Mouse (Mus musculus) ES-Bruce4 (cell line): ENCODE data around the gene Phkb.

Experiments used
- CTCF ChIP-seq: IDR thresholded peaks from one replicate; pipeline ENCODE4 v1.8.1; 2011; ENCODE audit warnings: low read depth, low read length
- EP300 ChIP-seq: IDR thresholded peaks from 2 replicates; pipeline ENCODE4 v1.6.1; 2011; ENCODE audit warnings: low read depth, low read length; ENCODE audit not compliant: insufficient read depth
- POLR2A ChIP-seq: IDR thresholded peaks from one replicate; pipeline ENCODE4 v1.8.1; 2011; ENCODE audit warnings: low read length; ENCODE audit not compliant: insufficient read depth

GRCm38 (mm10) chr8:85839916-85840656 lies 673 bp upstream of the Phkb start:
- no peak for TF ChIP-seq CTCF
- TF ChIP-seq EP300, result no peak
- no peak for TF ChIP-seq POLR2A
